Mouse (Mus musculus): ENCODE measurements around the gene Olfr718-ps1. TPM values are rescaled to one million over a fixed set of nuclear protein-coding genes. Genes with fewer than 3 reads are reported as not detected.
A peak's percentile ranks its signal among the peaks of the same experiment; 100 is the strongest.
"Not testable (repeated sequence)": the region's sequence is repeated elsewhere in the genome, so short reads cannot be mapped to it uniquely, and the experiment has no call there.

Gene Olfr718-ps1
- 0.15 TPM in 1 of 2 replicates, not detected in the other for total RNA-seq (2021)
- long read RNA-seq, result 0 reads

DNA sequence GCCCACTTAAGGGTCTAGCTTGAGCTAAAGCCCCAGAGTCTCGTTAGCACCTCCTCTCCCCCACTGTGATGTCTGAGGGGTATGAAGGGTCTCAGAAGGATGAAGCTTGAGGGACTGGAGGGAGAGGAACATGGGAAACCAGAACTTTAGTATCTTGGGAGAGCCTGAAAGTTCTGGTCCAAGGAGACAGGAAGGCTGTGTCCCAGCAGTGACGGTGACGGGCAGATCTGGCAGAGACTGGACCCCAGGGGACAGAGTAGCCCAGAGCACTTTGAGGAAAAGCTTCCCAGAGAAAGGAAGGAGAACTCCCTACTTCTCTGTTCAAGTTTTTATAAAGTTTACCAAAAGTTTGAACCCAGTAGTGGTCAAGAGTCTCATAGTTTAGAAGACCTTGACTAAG lies at the start of gene Olfr718-ps1:
TSS of gene Olfr718-ps1 (minus strand) at position 101 of the 400 bp plus-strand sequence.
- no peak for DNase-seq

- peak; percentile 52 for DNase-seq
These were observed 49.1 kb upstream of the Olfr718-ps1 start for GRCm38 (mm10) chr5:143196506-143196905.

DNA sequence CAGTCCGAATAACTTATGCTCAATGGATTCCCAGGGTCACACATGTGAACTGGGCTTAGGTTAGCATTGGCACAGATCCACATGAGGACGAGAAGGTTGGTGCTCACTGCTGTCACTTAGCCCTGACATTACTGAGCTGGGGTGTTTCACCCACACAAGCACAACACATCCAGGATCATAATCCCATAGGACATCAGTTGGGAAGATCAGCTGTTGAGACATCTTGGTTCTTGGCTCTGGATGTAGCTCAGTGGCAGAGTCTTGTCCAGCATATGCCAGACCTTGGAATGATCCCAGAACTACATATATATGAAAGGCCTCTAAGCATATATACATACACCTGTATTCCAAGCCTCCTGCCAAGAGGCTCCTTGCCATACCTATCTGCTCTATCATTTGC lies 47.8 kb upstream of the Olfr718-ps1 start:
- DNase-seq, result no peak

DNA sequence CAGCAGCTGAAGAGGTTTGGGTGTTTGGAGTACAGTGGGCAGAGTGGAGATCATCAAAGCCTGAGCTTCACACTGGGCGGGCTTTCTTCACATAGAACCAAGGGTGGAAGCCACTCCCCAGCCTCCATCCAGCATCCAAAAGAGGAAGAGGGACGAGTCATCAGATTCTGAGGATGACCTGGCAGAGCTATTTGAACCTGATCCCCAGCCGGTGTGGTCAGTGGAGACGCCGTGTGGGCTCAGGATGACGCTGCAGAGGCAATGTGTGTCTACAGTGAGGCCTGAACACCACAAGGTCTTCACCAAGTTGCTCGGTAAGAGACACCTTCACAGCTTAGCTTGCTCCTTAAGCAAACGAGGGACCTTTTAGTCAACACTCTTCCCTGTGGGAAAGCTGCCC lies 47.4 kb upstream of the Olfr718-ps1 start:
- not testable (repeated sequence) for DNase-seq

- DNase-seq, result no peak
These were observed 45.4 kb upstream of the Olfr718-ps1 start for GRCm38 (mm10) chr5:143192806-143193205.

DNA sequence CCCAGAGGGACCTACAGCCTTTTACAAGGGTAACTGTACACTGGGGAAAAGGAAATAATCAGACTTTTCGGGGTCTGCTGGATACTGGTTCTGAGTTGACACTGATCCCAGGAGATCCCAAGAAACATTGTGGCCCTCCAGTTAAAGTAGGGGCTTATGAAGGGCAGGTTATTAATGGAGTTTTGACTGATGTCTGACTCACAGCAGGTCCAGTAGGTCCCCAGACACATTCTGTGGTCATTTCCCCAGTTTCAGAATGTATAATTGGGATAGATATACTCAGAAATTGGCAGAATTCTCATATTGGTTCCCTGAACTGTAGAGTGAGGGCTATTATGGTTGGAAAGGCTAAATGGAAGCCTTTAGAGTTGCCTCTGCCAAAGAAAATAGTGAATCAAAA lies 40.6 kb upstream of the Olfr718-ps1 start:
- DNase-seq, result not testable (repeated sequence)

- DNase-seq, result peak; percentile 90
These were observed 33.1 kb upstream of the Olfr718-ps1 start, which contains the start of the genes Rbak and Spdye4b for GRCm38 (mm10) chr5:143180255-143181076. Gene Rbak, minus strand, starts transcription at chr5:143180775. Gene Spdye4b, plus strand, starts transcription at chr5:143181017.

GRCm38 (mm10) chr5:143179179-143179578 lies 31.8 kb upstream of the Olfr718-ps1 start:
- DNase-seq, result no peak

DNA sequence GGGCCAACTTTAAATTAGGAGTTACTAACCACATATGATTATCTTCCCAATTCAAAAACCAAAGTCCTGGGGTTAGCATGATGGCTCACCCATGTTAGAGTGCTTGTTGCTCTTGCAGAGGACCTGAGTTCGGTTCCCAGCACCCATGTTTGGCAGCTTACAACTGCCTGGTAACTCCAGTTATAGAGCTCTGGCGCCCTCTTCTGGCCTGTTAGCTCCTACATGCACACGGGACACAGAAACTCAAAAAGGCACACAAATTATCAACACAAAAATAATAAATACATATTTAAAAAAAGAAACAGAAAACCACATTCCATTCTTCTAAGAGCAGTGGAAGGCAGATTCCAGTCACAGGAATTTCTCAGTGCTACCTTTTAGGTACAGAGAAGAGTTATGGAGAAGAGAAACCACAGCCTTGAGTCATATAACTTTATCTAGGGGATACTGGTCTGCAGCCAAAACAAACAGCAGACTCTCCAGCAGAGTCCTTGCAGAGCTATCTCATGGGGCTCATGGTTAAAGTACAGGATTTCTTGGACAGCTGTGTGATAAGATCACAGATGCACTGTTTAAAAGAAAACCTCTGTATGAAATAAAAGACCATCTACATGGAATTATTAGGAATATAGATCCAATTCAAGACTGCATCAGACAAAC lies 30.3 kb upstream of the Olfr718-ps1 start:
- no peak for DNase-seq

- no peak for DNase-seq
These were observed 28.6 kb upstream of the Olfr718-ps1 start for GRCm38 (mm10) chr5:143175970-143176369.

GRCm38 (mm10) chr5:143165508-143166070 lies 18.2 kb upstream of the Olfr718-ps1 start:
- no peak for DNase-seq

DNA sequence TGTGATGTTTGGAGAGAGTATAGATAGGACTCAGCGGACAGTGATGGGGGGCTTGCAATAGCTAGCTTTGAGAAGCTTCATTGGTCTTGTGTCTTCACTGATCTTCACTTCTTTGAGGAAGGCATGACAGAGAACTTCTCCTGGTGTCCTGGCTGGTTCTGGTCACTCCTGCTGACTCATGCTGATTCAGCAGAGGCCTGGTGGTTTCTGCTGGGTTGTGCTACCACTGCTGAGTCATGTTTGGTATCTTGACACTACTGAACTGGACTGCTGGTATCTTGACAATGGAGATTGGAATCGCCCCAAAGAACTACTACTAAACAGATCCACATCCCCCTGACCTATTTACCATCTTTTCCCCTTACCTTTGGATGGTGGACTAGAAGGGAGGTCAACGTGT lies 8.2 kb upstream of the Olfr718-ps1 start:
- DNase-seq, result no peak

DNA sequence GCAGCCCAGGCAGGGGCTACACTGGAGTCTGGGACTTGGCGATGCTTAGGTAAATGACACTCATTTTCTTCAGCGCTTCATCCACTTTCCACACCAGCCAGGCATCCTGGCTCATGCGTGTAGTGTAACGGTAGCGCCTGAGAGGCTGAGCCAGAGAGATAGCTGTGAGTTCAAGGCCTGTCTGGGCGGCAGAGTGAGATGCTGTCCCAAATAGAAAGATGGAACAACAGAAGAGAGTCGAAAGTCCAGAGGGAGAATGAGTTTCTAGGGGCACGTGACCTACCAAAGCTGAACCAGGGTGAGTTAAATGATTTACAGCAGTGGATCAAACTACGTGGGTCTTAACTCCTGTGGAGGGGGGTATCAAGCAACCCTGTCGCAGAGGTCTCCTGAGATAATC lies 6.4 kb upstream of the Olfr718-ps1 start:
- no peak for DNase-seq

DNA sequence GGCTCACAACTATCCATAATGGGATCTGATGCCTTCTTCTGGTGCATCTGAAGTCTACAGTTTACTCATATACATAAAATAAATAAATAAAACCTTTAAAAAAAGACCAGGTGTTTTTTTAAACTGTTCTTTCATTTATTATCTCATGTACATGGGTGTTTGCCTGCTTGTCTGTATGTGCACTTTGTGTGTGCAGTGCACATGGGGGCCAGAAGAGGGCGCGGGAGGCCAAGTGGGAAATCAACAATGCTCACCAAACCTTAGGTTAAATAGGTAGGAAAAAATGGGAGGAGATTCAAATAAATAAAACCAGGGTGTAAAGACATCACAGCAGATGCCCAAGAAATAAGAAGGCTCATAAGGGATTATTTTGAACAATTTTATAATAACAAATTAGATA lies 2.7 kb upstream of the Olfr718-ps1 start:
- no peak for DNase-seq

DNA sequence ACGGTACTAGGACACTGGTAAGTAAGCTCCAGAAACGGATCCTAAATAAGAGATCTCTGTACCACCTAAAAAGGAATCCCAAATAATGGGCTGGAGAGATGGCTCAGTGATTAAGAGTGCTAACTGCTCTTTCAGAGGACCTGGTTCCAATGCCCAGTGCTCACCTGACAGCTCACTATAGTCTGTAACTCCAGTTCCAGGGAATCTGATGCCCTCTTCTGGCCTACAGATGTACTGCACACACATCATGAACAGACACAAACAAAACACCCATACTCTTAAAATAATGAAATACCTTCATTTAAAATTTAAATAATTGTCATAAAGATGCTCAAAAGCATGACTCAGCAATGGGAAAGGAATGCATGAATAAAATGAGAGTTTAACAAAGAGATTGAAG lies 2.2 kb upstream of the Olfr718-ps1 start:
- DNase-seq, result no peak

- no peak for DNase-seq
These were observed 1.3 kb upstream of the Olfr718-ps1 start for GRCm38 (mm10) chr5:143148661-143149060.

GRCm38 (mm10) chr5:143137580-143137979 lies 9.8 kb downstream of the Olfr718-ps1 start:
- DNase-seq, result no peak

- DNase-seq, result no peak
These were observed 12.3 kb downstream of the Olfr718-ps1 start for GRCm38 (mm10) chr5:143135042-143135441.

DNA sequence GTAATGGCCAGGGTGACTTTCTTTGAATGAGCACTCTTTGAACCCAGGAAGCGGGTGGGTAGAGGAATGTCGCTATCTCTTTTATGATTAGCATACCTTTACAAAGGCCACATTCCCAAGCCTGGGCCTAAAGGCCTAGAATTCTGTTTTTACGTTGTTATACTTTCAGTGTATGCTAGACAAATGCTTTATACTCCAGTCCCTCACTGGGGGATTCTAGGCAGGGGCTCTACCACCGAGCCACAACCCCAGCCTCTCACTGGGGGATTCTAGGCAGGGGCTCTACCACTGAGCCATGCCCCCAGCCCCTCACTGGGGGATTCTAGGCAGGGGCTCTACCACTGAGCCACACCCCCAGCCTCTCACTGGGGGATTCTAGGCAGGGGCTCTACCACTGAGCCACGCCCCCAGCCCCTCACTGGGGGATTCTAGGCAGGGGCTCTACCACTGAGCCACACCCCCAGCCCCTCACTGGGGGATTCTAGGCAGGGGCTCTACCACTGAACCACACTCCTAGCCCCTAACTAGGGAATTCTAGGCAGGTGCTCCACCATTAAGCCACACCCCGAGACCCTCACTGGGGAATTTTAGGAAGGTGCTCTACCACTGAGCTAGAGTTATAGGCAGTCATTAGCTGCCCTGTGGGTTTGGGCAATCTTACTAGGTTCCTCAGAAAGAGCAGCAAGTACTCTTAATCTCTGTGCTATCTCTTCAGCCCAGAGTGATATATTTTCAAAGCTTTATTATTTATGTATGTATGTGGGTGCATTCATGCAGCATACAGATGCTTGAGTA lies 13.0 kb downstream of the Olfr718-ps1 start:
- not testable (repeated sequence) for DNase-seq

GRCm38 (mm10) chr5:143132935-143133514 lies 14.4 kb downstream of the Olfr718-ps1 start:
- DNase-seq, result no peak

GRCm38 (mm10) chr5:143130342-143130741 lies 17.0 kb downstream of the Olfr718-ps1 start:
- DNase-seq, result no peak

DNA sequence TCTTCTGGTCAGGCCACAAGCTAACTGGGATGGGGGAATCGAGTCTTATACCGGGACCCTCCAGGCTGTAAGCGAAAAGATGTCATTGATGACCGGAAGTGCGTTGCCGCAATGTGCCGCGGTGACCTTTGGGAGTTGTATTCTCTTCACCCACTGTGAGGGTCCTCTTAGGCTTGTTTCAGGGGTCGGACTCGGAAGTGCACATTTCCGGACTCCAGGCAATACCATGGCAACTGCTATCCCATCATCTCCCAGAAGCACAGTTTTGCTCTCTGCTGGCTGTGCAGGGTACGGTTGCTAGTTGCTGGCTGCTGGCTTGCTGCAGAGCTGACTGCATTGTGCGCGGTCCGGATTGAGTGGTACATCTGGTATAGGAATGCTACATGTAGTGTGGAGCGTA lies 18.3 kb downstream of the Olfr718-ps1 start:
- DNase-seq, result no peak
